Mouse (Mus musculus) C2C12 (cell line): Measurements from ENCODE around the gene Gcsh. TPM values are rescaled to one million over a fixed set of nuclear protein-coding genes. Genes with fewer than 3 reads are reported as not detected.

Experiments
- H3K27me3 ChIP-seq: one replicate; pipeline ENCODE4 v1.6.1; 2011; ENCODE audit not compliant: control insufficient read depth, insufficient read depth, insufficient read length
- H3K36me3 ChIP-seq: one replicate; pipeline ENCODE4 v1.6.1; 2011; ENCODE audit not compliant: control insufficient read depth, insufficient read depth
- H3K4me3 ChIP-seq: one replicate; pipeline ENCODE4 v1.5.1; 2011; ENCODE audit warnings: mild to moderate bottlenecking, control low read depth; ENCODE audit not compliant: poor library complexity, insufficient read depth, severe bottlenecking
- H3K79me2 ChIP-seq: one replicate; pipeline ENCODE4 v1.6.1; 2011; ENCODE audit not compliant: control insufficient read depth, insufficient read depth
- H3K79me3 ChIP-seq: one replicate; pipeline ENCODE4 v1.6.1; 2011; ENCODE audit warnings: low read depth, control low read depth
- H3ac ChIP-seq: one replicate; pipeline ENCODE3; 2011; ENCODE audit warnings: low read depth; ENCODE audit not compliant: control insufficient read depth, insufficient read length
- CEBPB ChIP-seq: IDR thresholded peaks from one replicate; pipeline ENCODE4 v1.6.1; 2011; ENCODE audit warnings: low read depth, mild to moderate bottlenecking, control low read depth, moderate library complexity
- CTCF ChIP-seq: IDR thresholded peaks from one replicate; pipeline ENCODE4 v1.5.1; 2011; ENCODE audit not compliant: control insufficient read depth, insufficient read depth, insufficient read length
- FOSL1 ChIP-seq: IDR thresholded peaks from one replicate; pipeline ENCODE4 v1.8.0; 2011; ENCODE audit warnings: mild to moderate bottlenecking, low read length; ENCODE audit not compliant: poor library complexity, insufficient read depth, severe bottlenecking
- MAX ChIP-seq: IDR thresholded peaks from one replicate; pipeline ENCODE4 v1.6.1; 2011; ENCODE audit warnings: mild to moderate bottlenecking, control low read depth
- MYOD1 ChIP-seq: IDR thresholded peaks from one replicate; pipeline ENCODE4 v1.6.1; 2011; ENCODE audit warnings: low read depth; ENCODE audit not compliant: control insufficient read depth, insufficient read length
- MYOG ChIP-seq: IDR thresholded peaks from one replicate; pipeline ENCODE4 v1.6.1; 2011; ENCODE audit not compliant: control insufficient read depth, insufficient read length; ENCODE audit errors: extremely low read depth
- USF1 ChIP-seq: IDR thresholded peaks from one replicate; pipeline ENCODE4 v1.6.1; 2011; ENCODE audit warnings: low read depth, mild to moderate bottlenecking, control low read depth, moderate library complexity
- polyA plus RNA-seq: library from polyadenylated mRNA; unstranded; fragments of >200 nt; fragmentation: generic; extraction: Trizol; gene quantifications from one replicate; pipeline ENCODE4 v1.2.1, GENCODE M21; 2012; ENCODE audit warnings: missing spikeins

The Gcsh gene
- polyA plus RNA-seq, 1 experiment, result 27.6 TPM

DNA sequence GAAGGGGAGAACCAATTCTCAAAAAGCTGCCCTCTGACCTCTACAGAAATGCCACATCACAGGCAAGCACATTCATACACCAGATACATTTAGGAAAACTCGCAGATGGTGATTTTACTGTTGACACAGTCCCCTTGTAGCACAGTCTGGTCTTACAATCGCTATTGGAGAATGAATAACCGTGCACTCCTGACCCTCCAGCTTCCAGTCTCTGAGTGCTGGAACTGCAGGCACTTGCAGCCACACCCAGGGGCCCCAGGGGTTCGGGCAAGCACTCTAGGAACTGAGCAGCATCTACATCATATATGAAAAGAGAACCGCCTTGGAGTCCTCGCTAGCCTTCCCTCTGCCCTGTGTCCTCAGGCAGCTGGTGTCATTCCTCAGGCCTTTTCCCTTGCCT, 38.1 kb upstream of the Gcsh start:
- no peak overlapping the region for H3K4me3 ChIP-seq
- no peaks in the 10 kb centered on the region for H3K79me3 ChIP-seq
- no peaks in the 10 kb centered on the region for H3K79me2 ChIP-seq
- no peaks in the 10 kb centered on the region for H3K27me3 ChIP-seq
- no peak for TF ChIP-seq MAX
- no peak for TF ChIP-seq FOSL1
- no peak for TF ChIP-seq CTCF
- no peak for TF ChIP-seq MYOD1
- no peak for TF ChIP-seq CEBPB
- no peak for TF ChIP-seq USF1
- no peak for TF ChIP-seq MYOG
- H3K36me3 ChIP-seq, result no peaks in the 10 kb centered on the region
- H3ac ChIP-seq, result no peak overlapping the region

GRCm38 (mm10) chr8:117028686-117029085, 35.3 kb upstream of the Gcsh start:
- Histone ChIP-seq H3K36me3 (no peaks in the 10 kb centered on the region), H3ac (no peak overlapping the region), H3K79me2 (no peaks in the 10 kb centered on the region), H3K79me3 (no peaks in the 10 kb centered on the region), H3K4me3 (no peak overlapping the region), H3K27me3 (peaks cover 2% of the 10 kb centered on the region)
- TF ChIP-seq MAX, result no peak

GRCm38 (mm10) chr8:117027601-117028000, 34.3 kb upstream of the Gcsh start:
- H3K4me3 ChIP-seq, result no peak overlapping the region
- H3K36me3 ChIP-seq, result no peaks in the 10 kb centered on the region
- TF ChIP-seq CEBPB, result no peak
- TF ChIP-seq CTCF, result no peak
- TF ChIP-seq FOSL1, result no peak
- TF ChIP-seq MYOD1, result no peak
- TF ChIP-seq USF1, result no peak
- peaks cover 3% of the 10 kb centered on the region for H3K27me3 ChIP-seq
- H3ac ChIP-seq, result no peak overlapping the region
- no peaks in the 10 kb centered on the region for H3K79me2 ChIP-seq
- H3K79me3 ChIP-seq, result no peaks in the 10 kb centered on the region

DNA sequence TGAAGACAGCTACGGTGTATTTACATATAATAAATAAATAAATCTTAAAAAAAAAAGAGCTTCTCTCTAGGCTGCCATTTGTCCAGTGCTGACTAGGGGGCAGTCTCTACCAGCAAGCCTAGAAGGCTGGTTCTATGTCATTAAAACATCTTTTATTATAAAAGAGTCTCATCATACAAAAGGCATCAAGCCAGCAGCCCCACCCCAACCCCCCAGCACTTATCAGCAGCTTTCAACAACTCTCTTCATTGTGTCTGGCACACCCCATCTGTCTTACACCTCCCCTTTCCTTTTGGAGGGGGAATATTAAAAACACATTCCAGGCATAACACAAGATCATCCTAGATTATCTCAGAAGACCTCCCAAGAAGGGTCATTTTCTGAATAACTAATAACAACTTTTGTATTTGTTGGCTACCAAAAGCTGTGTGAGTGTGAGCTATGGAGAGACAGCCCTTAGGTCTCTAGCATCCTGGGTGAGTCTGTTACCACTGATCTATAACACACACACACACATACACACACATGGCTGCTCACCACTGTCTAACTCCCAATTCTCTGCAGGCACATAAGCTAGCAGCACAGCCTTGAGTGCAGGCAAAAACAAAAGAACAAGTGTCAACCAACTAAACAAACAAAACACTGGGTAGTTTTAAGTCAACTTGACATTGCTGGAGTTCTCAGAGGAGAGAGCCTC, 29.1 kb upstream of the Gcsh start:
- no peaks in the 10 kb centered on the region for H3K36me3 ChIP-seq
- H3ac ChIP-seq, result no peak overlapping the region
- TF ChIP-seq FOSL1 (no peak), CTCF (no peak), MAX (no peak), CEBPB (no peak), MYOD1 (no peak), USF1 (no peak), MYOG (no peak)
- H3K79me2 ChIP-seq, result no peaks in the 10 kb centered on the region
- H3K27me3 ChIP-seq, result peaks cover 3% of the 10 kb centered on the region
- no peak overlapping the region for H3K4me3 ChIP-seq
- no peaks in the 10 kb centered on the region for H3K79me3 ChIP-seq

GRCm38 (mm10) chr8:117019323-117020275, 26.3 kb upstream of the Gcsh start:
- Histone ChIP-seq H3K36me3 (no peaks in the 10 kb centered on the region), H3K4me3 (no peak overlapping the region), H3K27me3 (peaks cover 8% of the 10 kb centered on the region), H3ac (no peak overlapping the region), H3K79me3 (no peaks in the 10 kb centered on the region), H3K79me2 (no peaks in the 10 kb centered on the region)
- no peak for TF ChIP-seq USF1
- no peak for TF ChIP-seq FOSL1
- no peak for TF ChIP-seq MYOG
- TF ChIP-seq CTCF, result no peak
- no peak for TF ChIP-seq MYOD1
- TF ChIP-seq MAX, result no peak
- no peak for TF ChIP-seq CEBPB

GRCm38 (mm10) chr8:117017896-117018295, 24.6 kb upstream of the Gcsh start:
- Histone ChIP-seq H3ac (no peak overlapping the region), H3K36me3 (no peaks in the 10 kb centered on the region), H3K79me2 (no peaks in the 10 kb centered on the region), H3K4me3 (no peak overlapping the region), H3K79me3 (no peaks in the 10 kb centered on the region), H3K27me3 (peaks cover 5% of the 10 kb centered on the region)
- TF ChIP-seq USF1 (no peak), FOSL1 (no peak), MYOG (no peak), CEBPB (no peak), MYOD1 (no peak), CTCF (no peak), MAX (no peak)
